Mouse (Mus musculus): ENCODE measurements around the gene Traf1.

DNA sequence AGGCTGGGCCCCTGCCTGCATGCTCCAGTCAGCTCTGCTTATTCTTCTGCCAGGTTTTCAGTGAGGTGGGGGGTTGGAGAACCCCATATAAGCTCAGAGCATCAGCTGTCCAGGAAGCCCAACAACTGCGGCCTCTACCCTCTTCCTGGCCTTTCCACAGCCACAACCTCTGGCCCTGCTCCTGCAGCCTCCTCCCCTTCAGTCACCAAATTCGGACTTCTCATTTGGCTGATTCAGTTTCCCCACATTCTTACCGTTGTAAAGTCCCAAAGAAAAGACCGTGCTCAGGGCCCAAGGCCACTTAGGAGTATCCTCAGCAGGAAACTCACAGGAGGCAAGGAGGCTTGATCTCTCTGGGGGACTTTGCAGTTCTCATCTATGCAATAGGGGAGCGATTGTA is 4.6 kb downstream of the Traf1 start:
- no peak for TF ChIP-seq CTCF (IDR thresholded peaks at IDR 0.05)
- TF ChIP-seq EP300 (IDR thresholded peaks at IDR 0.05), result no peak

Measured in lung, postnatal 0 days (tissue).